Mouse (Mus musculus): ENCODE data around the gene Zfp74. TPM values are rescaled to one million over a fixed set of nuclear protein-coding genes. Genes with fewer than 3 reads are reported as not detected.

The Zfp74 gene
- total and polyA plus RNA-seq, 2 experiments from 2014 or later, result 7.9 to 14.6 TPM

DNA sequence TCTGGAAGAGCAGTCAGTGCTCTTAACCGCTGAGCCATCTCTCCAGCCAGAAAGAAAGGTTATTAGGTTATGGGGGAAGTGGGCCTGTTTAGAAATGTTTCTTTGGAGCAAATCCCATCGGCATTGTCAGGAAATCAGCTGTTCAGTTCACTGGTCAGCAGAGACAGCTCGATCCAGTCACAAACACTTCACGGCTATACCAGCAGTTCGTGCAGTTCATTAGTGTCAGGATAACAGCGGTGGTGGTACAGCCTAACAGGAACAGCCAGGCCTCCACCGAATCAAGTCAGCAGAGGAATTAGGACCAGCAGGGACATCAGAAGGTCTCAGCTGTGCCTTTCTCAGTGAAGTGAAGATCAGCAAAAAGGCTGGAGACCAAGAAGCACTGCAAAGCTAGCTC is 73.0 kb downstream of the Zfp74 start:
- TF ChIP-seq CTCF (IDR thresholded peaks at IDR 0.05; ENCODE audit: low read depth), result no peak
- ATAC-seq (no peak), DNase-seq (ENCODE audit: low spot score) (no peak)
- Histone ChIP-seq H3K9me3 (ENCODE audit: low read length) (0 out of 2 replicates have a peak, but pooled peaks cover 2% of the 10 kb centered on the region), H3K4me1 (ENCODE audit: insufficient read depth, low read length) (no peaks in the 10 kb centered on the region), H3K9ac (replicated peaks; ENCODE audit: low read length) (no peak overlapping the region), H3K36me3 (ENCODE audit: insufficient read depth, low read length) (peaks cover 5% of the 10 kb centered on the region), H3K4me2 (ENCODE audit: low read depth, low read length) (no peak overlapping the region), H3K27me3 (ENCODE audit: insufficient read depth, low read length) (no peaks in the 10 kb centered on the region), H3K27ac (no peak overlapping the region), H3K4me3 (ENCODE audit: low read length) (no peak overlapping the region)
- 88% methylated on average over 7 of the region's 7 CpGs for WGBS

Small RNA genes within 50 kb of the gene (microRNA-seq; reads per million reads assigned to microRNA genes)
- 0.71 to 0.72 reads per million in 2 experiments for gene Mir7668

Other genes starting within 250 kb of the Zfp74 start
- gene Catsperg2, start 227.1 kb downstream of the Zfp74 start, total RNA-seq (2014; rRNA removed), result 0.11 and 0.37 TPM in 2 replicates
- 0.28 and 0.41 TPM in 2 replicates for gene Catsperg2, start 227.1 kb downstream of the Zfp74 start, polyA plus RNA-seq (2015; fragmentation: Nextera tagmentation; extraction: Ambion mirVana)
- gene Zfp84, start 185.5 kb downstream of the Zfp74 start, total RNA-seq (2014; rRNA removed), result 10.7 and 11.4 TPM in 2 replicates
- 5.8 and 6.5 TPM in 2 replicates for gene Zfp84, start 185.5 kb downstream of the Zfp74 start, polyA plus RNA-seq (2015; fragmentation: Nextera tagmentation; extraction: Ambion mirVana)
- 10.1 and 11.3 TPM in 2 replicates for gene Zfp30, start 170.1 kb downstream of the Zfp74 start, total RNA-seq (2014; rRNA removed)
- 10.8 and 10.9 TPM in 2 replicates for gene Zfp30, start 170.1 kb downstream of the Zfp74 start, polyA plus RNA-seq (2015; fragmentation: Nextera tagmentation; extraction: Ambion mirVana)
- 6.2 and 6.4 TPM in 2 replicates for gene Zfp790, start 138.0 kb downstream of the Zfp74 start, total RNA-seq (2014; rRNA removed)
- 8.8 and 10.2 TPM in 2 replicates for gene Zfp790, start 138.0 kb downstream of the Zfp74 start, polyA plus RNA-seq (2015; fragmentation: Nextera tagmentation; extraction: Ambion mirVana)
- gene Zfp940, start 100.4 kb downstream of the Zfp74 start, total RNA-seq (2014; rRNA removed), result 5.3 and 7.4 TPM in 2 replicates
- gene Zfp940, start 100.4 kb downstream of the Zfp74 start, polyA plus RNA-seq (2015; fragmentation: Nextera tagmentation; extraction: Ambion mirVana), result 8.6 and 10.3 TPM in 2 replicates
- gene Zfp420, start 94.1 kb downstream of the Zfp74 start, total RNA-seq (2014; rRNA removed), result 14.7 and 17.8 TPM in 2 replicates
- 12.1 and 14.0 TPM in 2 replicates for gene Zfp420, start 94.1 kb downstream of the Zfp74 start, polyA plus RNA-seq (2015; fragmentation: Nextera tagmentation; extraction: Ambion mirVana)
- gene Zfp27, start 47.5 kb downstream of the Zfp74 start, total RNA-seq (2014; rRNA removed), result 16.1 and 16.8 TPM in 2 replicates
- gene Zfp27, start 47.5 kb downstream of the Zfp74 start, polyA plus RNA-seq (2015; fragmentation: Nextera tagmentation; extraction: Ambion mirVana), result 6.9 and 7.8 TPM in 2 replicates
- gene Zfp383, start 45.9 kb downstream of the Zfp74 start, total RNA-seq (2014; rRNA removed), result 5.8 and 6.6 TPM in 2 replicates
- 4.1 and 4.8 TPM in 2 replicates for gene Zfp383, start 45.9 kb downstream of the Zfp74 start, polyA plus RNA-seq (2015; fragmentation: Nextera tagmentation; extraction: Ambion mirVana)
- 6.4 and 6.7 TPM in 2 replicates for gene Zfp568, start 29.9 kb upstream of the Zfp74 start, total RNA-seq (2014; rRNA removed)
- 2.8 and 3.5 TPM in 2 replicates for gene Zfp568, start 29.9 kb upstream of the Zfp74 start, polyA plus RNA-seq (2015; fragmentation: Nextera tagmentation; extraction: Ambion mirVana)
- gene Zfp14, start 97.3 kb upstream of the Zfp74 start, total RNA-seq (2014; rRNA removed), result 8.4 and 10.1 TPM in 2 replicates
- gene Zfp14, start 97.3 kb upstream of the Zfp74 start, polyA plus RNA-seq (2015; fragmentation: Nextera tagmentation; extraction: Ambion mirVana), result 5.9 and 6.7 TPM in 2 replicates
- gene Zfp82, start 118.8 kb upstream of the Zfp74 start, total RNA-seq (2014; rRNA removed), result 2.8 and 5.4 TPM in 2 replicates
- gene Zfp82, start 118.8 kb upstream of the Zfp74 start, polyA plus RNA-seq (2015; fragmentation: Nextera tagmentation; extraction: Ambion mirVana), result 4.0 and 4.2 TPM in 2 replicates
- not detected in 2 replicates for gene Gm26920, start 136.3 kb upstream of the Zfp74 start, total RNA-seq (2014; rRNA removed)
- gene Gm26920, start 136.3 kb upstream of the Zfp74 start, polyA plus RNA-seq (2015; fragmentation: Nextera tagmentation; extraction: Ambion mirVana), result 1.6 and 2.5 TPM in 2 replicates
- gene Zfp566, start 136.4 kb upstream of the Zfp74 start, total RNA-seq (2014; rRNA removed), result 2.3 and 2.8 TPM in 2 replicates
- gene Zfp566, start 136.4 kb upstream of the Zfp74 start, polyA plus RNA-seq (2015; fragmentation: Nextera tagmentation; extraction: Ambion mirVana), result 13.7 and 15.5 TPM in 2 replicates
- gene Zfp260, start 140.7 kb upstream of the Zfp74 start, total RNA-seq (2014; rRNA removed), result 26.8 and 27.4 TPM in 2 replicates
- 47.7 and 49.4 TPM in 2 replicates for gene Zfp260, start 140.7 kb upstream of the Zfp74 start, polyA plus RNA-seq (2015; fragmentation: Nextera tagmentation; extraction: Ambion mirVana)
- gene Zfp382, start 167.9 kb upstream of the Zfp74 start, total RNA-seq (2014; rRNA removed), result 7.5 and 12.7 TPM in 2 replicates
- gene Zfp382, start 167.9 kb upstream of the Zfp74 start, polyA plus RNA-seq (2015; fragmentation: Nextera tagmentation; extraction: Ambion mirVana), result 11.9 and 13.2 TPM in 2 replicates
- gene Zfp146, start 215.7 kb upstream of the Zfp74 start, total RNA-seq (2014; rRNA removed), result 40.6 and 46.4 TPM in 2 replicates
- gene Zfp146, start 215.7 kb upstream of the Zfp74 start, polyA plus RNA-seq (2015; fragmentation: Nextera tagmentation; extraction: Ambion mirVana), result 10.0 and 10.2 TPM in 2 replicates
- gene Cox7a1, start 230.1 kb upstream of the Zfp74 start, total RNA-seq (2014; rRNA removed), result not detected in 2 replicates
- 8.1 and 9.7 TPM in 2 replicates for gene Cox7a1, start 230.1 kb upstream of the Zfp74 start, polyA plus RNA-seq (2015; fragmentation: Nextera tagmentation; extraction: Ambion mirVana)
- gene Capns1, start 244.7 kb upstream of the Zfp74 start, total RNA-seq (2014; rRNA removed), result 289 and 322 TPM in 2 replicates
- 83.8 and 84.6 TPM in 2 replicates for gene Capns1, start 244.7 kb upstream of the Zfp74 start, polyA plus RNA-seq (2015; fragmentation: Nextera tagmentation; extraction: Ambion mirVana)